Mouse (Mus musculus): Measurements from ENCODE around the gene Gm10717.
A peak's percentile ranks its signal among the peaks of the same experiment; 100 is the strongest.
"Not testable (repeated sequence)": the region's sequence is repeated elsewhere in the genome, so short reads cannot be mapped to it uniquely, and the experiment has no call there.

Gm10717 gene

DNA sequence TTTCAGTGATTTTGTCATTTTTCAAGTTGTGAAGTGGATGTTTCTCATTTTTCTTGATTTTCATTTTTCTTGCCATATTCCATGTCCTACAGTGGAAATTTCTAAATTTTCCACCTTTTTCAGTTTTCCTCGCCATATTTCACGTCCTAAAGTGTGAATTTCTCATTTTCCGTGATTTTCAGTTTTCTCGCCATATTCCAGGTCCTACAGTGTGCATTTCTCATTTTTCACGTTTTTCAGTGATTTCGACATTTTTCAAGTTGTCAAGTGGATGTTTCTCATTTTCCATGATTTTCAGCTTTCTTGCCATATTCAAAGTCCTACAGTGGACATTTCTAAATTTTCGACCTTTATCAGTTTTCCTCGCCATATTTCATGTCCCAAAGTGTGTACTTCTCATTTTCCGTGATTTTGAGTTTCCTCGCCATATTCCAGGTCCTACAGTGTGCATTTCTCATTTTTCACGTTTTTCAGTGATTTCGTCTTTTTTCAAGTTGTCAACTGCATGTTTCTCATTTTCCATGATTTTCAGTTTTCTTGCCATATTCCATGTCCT lies at the start of gene Gm10717:
Gene Gm10717, plus strand, starts transcription at position 506 of the 556 bp plus-strand sequence.
- peak; percentile 2 for DNase-seq

DNA sequence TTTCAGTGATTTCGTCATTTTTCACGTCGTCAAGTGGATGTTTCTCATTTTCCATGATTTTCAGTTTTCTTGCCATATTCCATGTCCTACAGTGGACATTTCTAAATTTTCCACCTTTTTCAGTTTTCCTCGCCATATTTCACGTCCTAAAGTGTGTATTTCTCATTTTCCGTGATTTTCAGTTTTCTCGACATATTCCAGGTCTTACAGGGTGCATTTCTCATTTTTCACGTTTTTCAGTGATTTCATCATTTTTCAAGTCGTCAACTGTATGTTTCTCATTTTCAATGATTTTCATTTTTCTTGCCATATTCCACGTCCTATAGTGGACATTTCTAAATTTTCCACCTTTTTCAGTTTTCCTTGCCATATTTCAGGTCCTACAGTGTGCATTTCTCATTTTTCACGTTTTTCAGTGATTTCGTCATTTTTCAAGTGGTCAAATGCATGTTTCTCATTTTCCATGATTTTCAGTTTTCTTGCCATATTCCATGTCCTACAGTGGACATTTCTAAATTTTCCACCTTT lies 24.7 kb upstream of the Gm10717 start, which contains the start of gene Gm10722:
Gene Gm10722, plus strand, starts transcription at position 478 of the 528 bp plus-strand sequence.
- not testable (repeated sequence) for DNase-seq

DNA sequence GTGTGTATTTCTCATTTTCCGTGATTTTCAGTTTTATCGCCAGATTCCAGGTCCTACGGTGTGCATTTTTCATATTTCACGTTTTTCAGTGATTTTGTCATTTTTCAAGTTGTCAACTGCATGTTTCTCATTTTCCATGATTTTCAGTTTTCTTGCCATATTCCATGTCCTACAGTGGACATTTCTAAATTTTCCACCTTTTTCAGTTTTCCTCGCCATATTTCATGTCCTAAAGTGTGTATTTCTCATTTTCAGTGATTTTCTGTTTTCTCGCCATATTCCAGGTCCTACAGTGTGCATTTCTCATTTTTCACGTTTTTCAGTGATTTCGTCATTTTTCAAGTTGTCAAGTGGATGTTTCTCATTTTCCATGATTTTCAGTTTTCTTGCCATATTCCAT lies 24.2 kb upstream of the Gm10717 start:
- DNase-seq: not testable (repeated sequence)

- peak; percentile 24 for DNase-seq
Observed at GRCm38 (mm10) chr9:3001948-3002659, 23.1 kb upstream of the Gm10717 start.

- DNase-seq: not testable (repeated sequence)
Observed at GRCm38 (mm10) chr9:3002794-3003396, 22.3 kb upstream of the Gm10717 start, which contains the start of gene Gm11168. Gene Gm11168 (plus strand): TSS chr9:3003346.

- DNase-seq: not testable (repeated sequence)
Observed at GRCm38 (mm10) chr9:3006179-3006578, 19.0 kb upstream of the Gm10717 start.

GRCm38 (mm10) chr9:3006636-3007035 lies 18.6 kb upstream of the Gm10717 start:
- DNase-seq: not testable (repeated sequence)

DNA sequence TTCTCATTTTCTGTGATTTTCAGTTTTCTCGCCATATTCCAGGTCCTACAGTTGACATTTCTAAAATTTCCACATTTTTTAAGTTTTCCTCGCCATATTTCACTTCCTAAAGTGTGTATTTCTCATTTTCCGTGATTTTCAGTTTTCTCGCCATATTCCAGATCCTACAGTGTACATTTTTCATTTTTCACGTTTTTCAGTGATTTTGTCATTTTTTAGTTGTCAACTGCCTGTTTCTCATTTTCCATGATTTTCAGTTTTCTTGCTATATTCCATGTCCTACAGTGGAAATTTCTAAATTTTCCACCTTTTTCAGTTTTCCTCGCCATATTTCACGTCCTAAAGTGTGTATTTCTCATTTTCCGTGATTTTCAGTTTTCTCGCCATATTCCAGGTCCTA lies 17.9 kb upstream of the Gm10717 start:
- DNase-seq: not testable (repeated sequence)

- DNase-seq: not testable (repeated sequence)
Observed at GRCm38 (mm10) chr9:3009331-3009730, 15.9 kb upstream of the Gm10717 start.

- not testable (repeated sequence) for DNase-seq
Observed at GRCm38 (mm10) chr9:3012054-3012621, 13.1 kb upstream of the Gm10717 start.

DNA sequence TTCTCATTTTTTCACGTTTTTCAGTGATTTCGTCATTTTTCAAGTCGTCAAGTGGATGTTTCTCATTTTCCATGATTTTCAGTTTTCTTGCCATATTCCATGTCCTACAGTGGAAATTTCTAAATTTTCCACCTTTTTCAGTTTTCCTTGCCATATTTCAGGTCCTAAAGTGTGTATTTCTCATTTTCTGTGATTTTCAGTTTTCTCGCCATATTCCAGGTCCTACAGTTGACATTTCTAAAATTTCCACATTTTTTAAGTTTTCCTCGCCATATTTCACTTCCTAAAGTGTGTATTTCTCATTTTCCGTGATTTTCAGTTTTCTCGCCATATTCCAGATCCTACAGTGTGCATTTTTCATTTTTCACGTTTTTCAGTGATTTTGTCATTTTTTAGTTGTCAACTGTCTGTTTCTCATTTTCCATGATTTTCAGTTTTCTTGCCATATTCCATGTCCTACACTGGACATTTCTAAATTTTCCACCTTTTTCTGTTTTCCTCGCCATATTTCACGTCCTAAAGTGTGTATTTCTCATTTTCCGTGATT lies 12.4 kb upstream of the Gm10717 start, which contains the start of gene Gm10721:
Gene Gm10721, plus strand, starts transcription at position 408 of the 547 bp plus-strand sequence.
- not testable (repeated sequence) for DNase-seq

DNA sequence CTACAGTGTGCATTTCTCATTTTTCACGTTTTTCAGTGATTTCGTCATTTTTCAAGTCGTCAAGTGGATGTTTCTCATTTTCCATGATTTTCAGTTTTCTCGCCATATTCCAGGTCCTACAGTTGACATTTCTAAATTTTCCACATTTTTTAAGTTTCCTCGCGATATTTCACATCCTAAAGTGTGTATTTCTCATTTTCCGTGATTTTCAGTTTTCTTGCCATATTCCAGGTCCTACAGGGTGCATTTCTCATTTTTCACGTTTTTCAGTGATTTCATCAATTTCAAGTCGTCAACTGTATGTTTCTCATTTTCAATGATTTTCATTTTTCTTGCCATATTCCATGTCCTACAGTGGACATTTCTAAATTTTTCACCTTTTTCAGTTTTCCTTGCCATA lies 9.9 kb upstream of the Gm10717 start, which contains the start of gene Gm10720:
Gene Gm10720, plus strand, starts transcription at position 301 of the 400 bp plus-strand sequence.
- not testable (repeated sequence) for DNase-seq

- not testable (repeated sequence) for DNase-seq
Observed at GRCm38 (mm10) chr9:3015896-3016295, 9.3 kb upstream of the Gm10717 start.

DNA sequence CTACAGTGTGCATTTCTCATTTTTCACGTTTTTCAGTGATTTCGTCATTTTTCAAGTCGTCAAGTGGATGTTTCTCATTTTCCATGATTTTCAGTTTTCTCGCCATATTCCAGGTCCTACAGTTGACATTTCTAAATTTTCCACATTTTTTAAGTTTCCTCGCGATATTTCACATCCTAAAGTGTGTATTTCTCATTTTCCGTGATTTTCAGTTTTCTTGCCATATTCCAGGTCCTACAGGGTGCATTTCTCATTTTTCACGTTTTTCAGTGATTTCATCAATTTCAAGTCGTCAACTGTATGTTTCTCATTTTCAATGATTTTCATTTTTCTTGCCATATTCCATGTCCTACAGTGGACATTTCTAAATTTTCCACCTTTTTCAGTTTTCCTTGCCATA lies 8.1 kb upstream of the Gm10717 start, which contains the start of gene Gm10719:
Gene Gm10719, plus strand, starts transcription at position 301 of the 400 bp plus-strand sequence.
- not testable (repeated sequence) for DNase-seq

DNA sequence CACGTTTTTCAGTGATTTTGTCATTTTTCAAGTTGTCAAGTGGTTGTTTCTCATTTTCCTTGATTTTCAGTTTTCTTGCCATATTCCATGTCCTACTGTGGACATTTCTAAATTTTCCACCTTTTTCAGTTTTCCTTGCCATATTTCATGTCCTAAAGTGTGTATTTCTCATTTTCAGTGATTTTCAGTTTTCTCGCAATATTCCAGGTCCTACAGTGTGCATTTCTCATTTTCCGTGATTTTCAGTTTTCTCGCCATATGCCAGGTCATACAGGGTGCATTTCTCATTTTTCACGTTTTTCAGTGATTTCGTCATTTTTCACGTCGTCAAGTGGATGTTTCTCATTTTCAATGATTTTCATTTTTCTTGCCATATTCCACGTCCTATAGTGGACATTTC lies 6.3 kb upstream of the Gm10717 start:
- peak; percentile 23 for DNase-seq

DNA sequence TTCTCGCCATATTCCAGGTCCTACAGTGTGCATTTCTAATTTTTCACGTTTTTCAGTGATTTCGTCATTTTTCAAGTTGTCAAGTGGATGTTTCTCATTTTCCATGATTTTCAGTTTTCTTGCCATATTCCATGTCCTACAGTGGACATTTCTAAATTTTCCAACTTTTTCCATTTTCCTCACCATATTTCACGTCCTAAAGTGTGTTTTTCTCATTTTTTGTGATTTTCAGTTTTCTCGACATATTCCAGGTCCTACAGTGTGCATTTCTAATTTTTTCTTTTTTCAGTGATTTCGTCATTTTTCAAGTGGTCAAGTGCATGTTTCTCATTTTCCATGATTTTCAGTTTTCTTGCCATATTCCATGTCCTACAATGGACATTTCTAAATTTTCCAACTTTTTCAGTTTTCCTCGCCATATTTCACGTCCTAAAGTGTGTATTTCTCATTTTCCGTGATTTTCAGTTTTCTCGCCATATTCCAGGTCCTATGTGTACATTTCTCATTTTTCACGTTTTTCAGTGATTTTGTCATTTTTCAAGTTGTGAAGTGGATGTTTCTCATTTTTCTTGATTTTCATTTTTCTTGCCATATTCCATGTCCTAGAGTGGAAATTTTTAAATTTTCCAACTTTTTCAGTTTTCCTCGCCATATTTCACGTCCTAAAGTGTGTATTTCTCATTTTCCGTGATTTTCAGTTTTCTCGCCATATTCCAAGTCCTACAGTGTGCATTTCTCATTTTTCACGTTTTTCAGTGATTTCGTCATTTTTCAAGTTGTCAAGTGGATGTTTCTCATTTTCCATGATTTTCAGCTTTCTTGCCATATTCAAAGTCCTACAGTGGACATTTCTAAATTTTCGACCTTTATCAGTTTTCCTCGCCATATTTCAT lies 5.1 kb upstream of the Gm10717 start:
- not testable (repeated sequence) for DNase-seq

DNA sequence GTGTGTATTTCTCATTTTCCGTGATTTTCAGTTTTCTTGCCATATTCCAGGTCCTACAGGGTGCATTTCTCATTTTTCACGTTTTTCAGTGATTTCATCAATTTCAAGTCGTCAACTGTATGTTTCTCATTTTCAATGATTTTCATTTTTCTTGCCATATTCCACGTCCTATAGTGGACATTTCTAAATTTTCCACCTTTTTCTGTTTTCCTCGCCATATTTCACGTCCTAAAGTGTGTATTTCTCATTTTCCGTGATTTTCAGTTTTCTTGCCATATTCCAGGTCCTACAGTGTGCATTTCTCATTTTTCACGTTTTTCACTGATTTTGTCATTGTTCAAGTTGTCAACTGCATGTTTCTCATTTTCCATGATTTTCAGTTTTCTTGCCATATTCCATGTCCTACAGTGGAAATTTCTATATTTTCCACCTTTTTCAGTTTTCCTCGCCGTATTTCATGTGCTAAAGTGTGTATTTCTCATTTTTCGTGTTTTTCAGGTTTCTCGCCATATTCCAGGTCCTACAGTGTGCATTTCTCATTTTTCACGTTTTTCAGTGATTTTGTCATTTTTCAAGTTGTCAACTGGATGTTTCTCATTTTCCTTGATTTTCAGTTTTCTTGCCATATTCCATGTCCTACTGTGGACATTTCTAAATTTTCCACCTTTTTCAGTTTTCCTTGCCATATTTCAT lies 2.8 kb upstream of the Gm10717 start:
- peak; percentile 1 for DNase-seq

- not testable (repeated sequence) for DNase-seq
Observed at GRCm38 (mm10) chr9:3023312-3023984, 1.8 kb upstream of the Gm10717 start, which contains the start of gene Gm10718. Gene Gm10718 (plus strand): TSS chr9:3023547.

DNA sequence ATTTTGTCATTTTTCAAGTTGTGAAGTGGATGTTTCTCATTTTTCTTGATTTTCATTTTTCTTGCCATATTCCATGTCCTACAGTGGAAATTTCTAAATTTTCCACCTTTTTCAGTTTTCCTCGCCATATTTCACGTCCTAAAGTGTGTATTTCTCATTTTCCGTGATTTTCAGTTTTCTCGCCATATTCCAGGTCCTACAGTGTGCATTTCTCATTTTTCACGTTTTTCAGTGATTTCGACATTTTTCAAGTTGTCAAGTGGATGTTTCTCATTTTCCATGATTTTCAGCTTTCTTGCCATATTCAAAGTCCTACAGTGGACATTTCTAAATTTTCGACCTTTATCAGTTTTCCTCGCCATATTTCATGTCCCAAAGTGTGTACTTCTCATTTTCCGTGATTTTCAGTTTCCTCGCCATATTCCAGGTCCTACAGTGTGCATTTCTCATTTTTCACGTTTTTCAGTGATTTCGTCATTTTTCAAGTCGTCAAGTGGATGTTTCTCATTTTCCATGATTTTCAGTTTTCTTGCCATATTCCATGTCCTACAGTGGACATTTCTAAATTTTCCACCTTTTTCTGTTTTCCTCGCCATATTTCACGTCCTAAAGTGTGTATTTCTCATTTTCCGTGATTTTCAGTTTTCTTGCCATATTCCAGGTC lies 1.1 kb upstream of the Gm10717 start:
- peak; percentile 1 for DNase-seq

- peak; percentile 2 for DNase-seq
Observed at GRCm38 (mm10) chr9:3025653-3026052, 436 bp downstream of the Gm10717 start.
